Mouse (Mus musculus) liver, embryonic 15.5 days (tissue): Measurements from ENCODE around the gene Nrxn2. TPM values are rescaled to one million over a fixed set of nuclear protein-coding genes. Genes with fewer than 3 reads are reported as not detected.

Experiments
- ATAC-seq: fragments of 200-750 bp; cut with Nextera tagmentation; 2 replicates; pipeline ENCODE4 v1.8.0; 2017; ENCODE audit warnings: moderate number of reproducible peaks, mild to moderate bottlenecking, moderate library complexity; ENCODE audit not compliant: insufficient read depth
- H3K27ac ChIP-seq: fragments of 300-500 bp; sonication (generic); replicated peaks from 2 replicates; pipeline ENCODE4 v1.5.1; 2015; ENCODE audit warnings: mild to moderate bottlenecking, inconsistent platforms
- H3K27me3 ChIP-seq: fragments of 300-500 bp; sonication (generic); 2 replicates; pipeline ENCODE4 v1.6.1; 2015; ENCODE audit warnings: mild to moderate bottlenecking, inconsistent platforms
- H3K36me3 ChIP-seq: fragments of 300-500 bp; sonication (generic); replicated peaks from 2 replicates; pipeline ENCODE4 v1.6.1; 2015; ENCODE audit warnings: moderate library complexity, mild to moderate bottlenecking, inconsistent platforms
- H3K4me1 ChIP-seq: fragments of 300-500 bp; sonication (generic); replicated peaks from 2 replicates; pipeline ENCODE4 v1.6.1; 2015; ENCODE audit warnings: inconsistent platforms
- H3K4me2 ChIP-seq: fragments of 300-500 bp; sonication (generic); 2 replicates; pipeline ENCODE4 v1.6.1; 2015; ENCODE audit warnings: moderate library complexity, mild to moderate bottlenecking, inconsistent platforms
- H3K4me3 ChIP-seq: fragments of 300-500 bp; sonication (generic); replicated peaks from 2 replicates; pipeline ENCODE4 v1.5.1; 2015; ENCODE audit warnings: mild to moderate bottlenecking, inconsistent platforms
- H3K9ac ChIP-seq: fragments of 300-500 bp; sonication (generic); 2 replicates; pipeline ENCODE4 v1.6.1; 2015; ENCODE audit warnings: moderate library complexity, mild to moderate bottlenecking, inconsistent platforms
- H3K9me3 ChIP-seq: fragments of 300-500 bp; sonication (generic); replicated peaks from 2 replicates; pipeline ENCODE4 v1.6.1; 2016; ENCODE audit warnings: inconsistent platforms
- WGBS: fragments of 180-500 bp; shearing (Covaris S2); methylation state at CpG from one replicate; pipeline ENCODE4 v1.1.7; 2015; ENCODE audit warnings: mixed read lengths; ENCODE audit not compliant: insufficient replicate concordance; 5-methylcytosine and 5-hydroxymethylcytosine counted together
- polyA plus RNA-seq: library from polyadenylated mRNA; unstranded; fragments of >200 nt; fragmentation: Nextera tagmentation; extraction: Ambion mirVana; gene quantifications from 2 replicates; pipeline ENCODE4 v1.2.1, GENCODE M21; 2015

The Nrxn2 gene
- polyA plus RNA-seq, 1 experiment from 2014 or later = 0.39 TPM

GRCm38 (mm10) chr19:6537526-6537925 is 119.0 kb downstream of the Nrxn2 start:
- H3K9me3 ChIP-seq = no peaks in the 10 kb centered on the region
- no peak overlapping the region for H3K9ac ChIP-seq
- peaks cover 30% of the 10 kb centered on the region for H3K27me3 ChIP-seq
- no peak overlapping the region for H3K27ac ChIP-seq
- no peaks in the 10 kb centered on the region for H3K4me1 ChIP-seq
- no peak for ATAC-seq
- H3K4me2 ChIP-seq = no peak overlapping the region
- WGBS = 59% methylated on average over 8 of the region's 8 CpGs
- no peaks in the 10 kb centered on the region for H3K36me3 ChIP-seq
- no peak overlapping the region for H3K4me3 ChIP-seq

DNA sequence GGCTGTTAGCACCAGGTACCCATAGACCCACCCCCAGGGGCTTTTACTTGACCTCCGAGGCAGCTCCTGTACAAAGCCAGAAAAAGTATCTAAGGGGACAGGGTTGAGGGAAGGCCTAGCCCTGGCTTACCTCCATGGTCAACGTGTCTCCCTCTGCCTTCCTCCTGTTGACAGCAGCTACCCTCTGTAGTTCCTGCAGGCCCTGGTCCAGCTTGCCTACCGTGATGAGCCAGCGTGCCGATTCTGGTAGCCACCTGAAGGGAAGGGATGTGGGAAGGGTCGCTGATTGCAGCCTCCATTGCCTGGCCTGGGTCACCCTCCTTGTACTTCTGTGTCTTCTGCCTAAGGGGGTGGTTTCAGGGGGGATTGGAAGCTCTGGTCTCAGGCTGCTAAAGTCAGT is 120.0 kb downstream of the Nrxn2 start:
- WGBS = 67% methylated on average over 6 of the region's 6 CpGs
- peaks cover 20% of the 10 kb centered on the region for H3K27me3 ChIP-seq

GRCm38 (mm10) chr19:6539592-6539991 is 121.1 kb downstream of the Nrxn2 start:
- ATAC-seq = no peak

More for the DNA sequence above, 120.0 kb downstream of the Nrxn2 start:
- no peak overlapping the region for H3K9ac ChIP-seq
- no peak overlapping the region for H3K4me3 ChIP-seq
- H3K27ac ChIP-seq = no peak overlapping the region
- no peaks in the 10 kb centered on the region for H3K36me3 ChIP-seq
- H3K9me3 ChIP-seq = no peaks in the 10 kb centered on the region
- H3K4me2 ChIP-seq = no peak overlapping the region
- no peaks in the 10 kb centered on the region for H3K4me1 ChIP-seq
- no peak for ATAC-seq

GRCm38 (mm10) chr19:6540191-6540590 is 121.7 kb downstream of the Nrxn2 start:
- WGBS = 49% methylated on average over 6 of the region's 6 CpGs
- no peak overlapping the region for H3K4me3 ChIP-seq
- no peaks in the 10 kb centered on the region for H3K9me3 ChIP-seq
- no peaks in the 10 kb centered on the region for H3K4me1 ChIP-seq
- ATAC-seq = no peak
- H3K4me2 ChIP-seq = no peak overlapping the region
- H3K9ac ChIP-seq = no peak overlapping the region
- no peaks in the 10 kb centered on the region for H3K36me3 ChIP-seq
- peaks cover 4% of the 10 kb centered on the region; the same call in 1 of the 2 replicates for H3K27me3 ChIP-seq
- no peak overlapping the region for H3K27ac ChIP-seq

More at GRCm38 (mm10) chr19:6539592-6539991, 121.1 kb downstream of the Nrxn2 start:
- Histone ChIP-seq H3K4me3 (no peak overlapping the region), H3K4me1 (no peaks in the 10 kb centered on the region), H3K9me3 (no peaks in the 10 kb centered on the region), H3K27me3 (peaks cover 10% of the 10 kb centered on the region), H3K4me2 (no peak overlapping the region), H3K36me3 (no peaks in the 10 kb centered on the region), H3K9ac (no peak overlapping the region), H3K27ac (no peak overlapping the region)
- 57% methylated on average over 4 of the region's 4 CpGs for WGBS

GRCm38 (mm10) chr19:6541521-6541920 is 123.0 kb downstream of the Nrxn2 start:
- Histone ChIP-seq H3K4me2 (no peak overlapping the region), H3K9ac (no peak overlapping the region), H3K36me3 (no peaks in the 10 kb centered on the region), H3K9me3 (no peaks in the 10 kb centered on the region), H3K27me3 (no peaks in the 10 kb centered on the region), H3K4me3 (no peak overlapping the region), H3K27ac (no peak overlapping the region), H3K4me1 (no peaks in the 10 kb centered on the region)
- WGBS = 75% methylated on average over 7 of the region's 7 CpGs
- ATAC-seq = no peak

- ATAC-seq = no peak
- 74% methylated on average over 16 of the region's 16 CpGs for WGBS
- Histone ChIP-seq H3K4me1 (no peaks in the 10 kb centered on the region), H3K27me3 (no peaks in the 10 kb centered on the region), H3K4me2 (no peak within 1 kb of the TSS), H3K4me3 (no peak within 1 kb of the TSS), H3K9ac (no peak within 1 kb of the TSS), H3K27ac (no peak within 1 kb of the TSS), H3K36me3 (no peaks in the 10 kb centered on the region), H3K9me3 (no peaks in the 10 kb centered on the region)
These were observed 124.0 kb downstream of the Nrxn2 start, which contains the start of gene Slc22a12 for GRCm38 (mm10) chr19:6542367-6543034. Slc22a12 (minus strand) TSS chr19:6543032.

- Histone ChIP-seq H3K4me3 (no peak overlapping the region), H3K4me1 (no peaks in the 10 kb centered on the region), H3K9ac (no peak overlapping the region), H3K9me3 (no peaks in the 10 kb centered on the region), H3K27me3 (no peaks in the 10 kb centered on the region), H3K27ac (no peak overlapping the region), H3K36me3 (no peaks in the 10 kb centered on the region), H3K4me2 (no peak overlapping the region)
- WGBS = 74% methylated on average over 6 of the region's 6 CpGs
- no peak for ATAC-seq
These were observed 124.5 kb downstream of the Nrxn2 start for GRCm38 (mm10) chr19:6543035-6543383.

GRCm38 (mm10) chr19:6543518-6543917 is 125.0 kb downstream of the Nrxn2 start:
- no peak overlapping the region for H3K9ac ChIP-seq
- no peaks in the 10 kb centered on the region for H3K36me3 ChIP-seq
- H3K27ac ChIP-seq = no peak overlapping the region
- no peak overlapping the region for H3K4me3 ChIP-seq
- no peaks in the 10 kb centered on the region for H3K4me1 ChIP-seq
- no peaks in the 10 kb centered on the region for H3K9me3 ChIP-seq
- H3K27me3 ChIP-seq = no peaks in the 10 kb centered on the region
- no peak for ATAC-seq
- WGBS = 28% methylated on average over 7 of the region's 7 CpGs
- H3K4me2 ChIP-seq = no peak overlapping the region

- Histone ChIP-seq H3K27ac (no peak overlapping the region), H3K9ac (no peak overlapping the region), H3K4me3 (no peak overlapping the region), H3K36me3 (no peaks in the 10 kb centered on the region), H3K27me3 (no peaks in the 10 kb centered on the region), H3K4me2 (no peak overlapping the region), H3K9me3 (no peaks in the 10 kb centered on the region), H3K4me1 (no peaks in the 10 kb centered on the region)
- ATAC-seq = no peak
- WGBS = 77% methylated on average over 13 of the region's 13 CpGs
These were observed 126.2 kb downstream of the Nrxn2 start for GRCm38 (mm10) chr19:6544712-6545111.

DNA sequence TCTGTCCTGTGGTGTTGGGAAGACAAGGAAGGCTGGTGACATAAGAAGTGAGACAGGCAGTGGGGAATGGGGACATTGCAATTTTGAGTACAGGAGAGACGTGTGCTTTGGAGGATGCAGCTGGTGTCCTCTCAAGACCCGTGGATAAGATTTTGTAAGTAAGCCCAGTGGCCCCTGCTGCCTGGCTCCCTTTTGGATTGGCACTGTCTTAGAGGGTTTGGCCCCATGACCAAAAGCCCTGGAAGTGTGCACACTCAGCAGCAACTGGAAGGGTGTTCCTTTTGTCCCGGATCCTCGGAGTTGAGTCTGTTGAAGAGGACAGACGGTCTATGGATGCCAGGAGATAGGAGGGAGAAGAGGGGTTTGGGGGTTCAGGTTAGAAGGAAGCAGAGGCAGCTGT is 127.0 kb downstream of the Nrxn2 start:
- Histone ChIP-seq H3K9ac (no peak overlapping the region), H3K4me2 (no peak overlapping the region), H3K9me3 (no peaks in the 10 kb centered on the region), H3K4me1 (no peaks in the 10 kb centered on the region), H3K36me3 (no peaks in the 10 kb centered on the region), H3K4me3 (no peak overlapping the region), H3K27ac (no peak overlapping the region), H3K27me3 (no peaks in the 10 kb centered on the region)
- no peak for ATAC-seq
- 71% methylated on average over 5 of the region's 5 CpGs for WGBS

- no peaks in the 10 kb centered on the region for H3K9me3 ChIP-seq
- no peak overlapping the region for H3K4me3 ChIP-seq
- H3K27ac ChIP-seq = no peak overlapping the region
- WGBS = 36% methylated on average over 1 of the region's 1 CpGs
- H3K4me1 ChIP-seq = no peaks in the 10 kb centered on the region
- H3K9ac ChIP-seq = no peak overlapping the region
- H3K27me3 ChIP-seq = no peaks in the 10 kb centered on the region
- ATAC-seq = no peak
- no peak overlapping the region for H3K4me2 ChIP-seq
- no peaks in the 10 kb centered on the region for H3K36me3 ChIP-seq
These were observed 127.6 kb downstream of the Nrxn2 start for GRCm38 (mm10) chr19:6546096-6546495.

GRCm38 (mm10) chr19:6547801-6548200 is 129.3 kb downstream of the Nrxn2 start:
- no peak overlapping the region for H3K4me3 ChIP-seq
- ATAC-seq = no peak
- H3K9ac ChIP-seq = no peak overlapping the region
- no peaks in the 10 kb centered on the region for H3K4me1 ChIP-seq
- no peaks in the 10 kb centered on the region for H3K9me3 ChIP-seq
- H3K4me2 ChIP-seq = no peak overlapping the region
- 61% methylated on average over 5 of the region's 5 CpGs for WGBS
- no peaks in the 10 kb centered on the region for H3K27me3 ChIP-seq
- H3K27ac ChIP-seq = no peak overlapping the region
- H3K36me3 ChIP-seq = no peaks in the 10 kb centered on the region
